Mouse (Mus musculus): ENCODE results near the gene Xxylt1. TPM values are rescaled to one million over a fixed set of nuclear protein-coding genes. Genes with fewer than 3 reads are reported as not detected.

Xxylt1 gene
- polyA plus RNA-seq, 1 experiment from 2014 or later, result 26.8 TPM

- H3K9me3 ChIP-seq (ENCODE audit: low read depth, low read length), result no peaks in the 10 kb centered on the region
- no peak overlapping the region for H3K4me3 ChIP-seq (ENCODE audit: low read depth, low read length)
- TF ChIP-seq CTCF (IDR thresholded peaks at IDR 0.05; ENCODE audit: low read depth), result no peak
- no peak for DNase-seq
- no peaks in the 10 kb centered on the region for H3K27me3 ChIP-seq (ENCODE audit: insufficient read depth, low read length)
- H3K9ac ChIP-seq, result no peak overlapping the region
- no peak overlapping the region for H3K27ac ChIP-seq (ENCODE audit: low read depth)
- whole genome bisulfite sequencing, result 56% methylated on average over 2 of the region's 2 CpGs
- no peaks in the 10 kb centered on the region for H3K4me1 ChIP-seq (ENCODE audit: insufficient read depth)
- H3K36me3 ChIP-seq (ENCODE audit: insufficient read depth), result no peaks in the 10 kb centered on the region
- ATAC-seq (ENCODE audit: insufficient read depth), result no peak
- no peak overlapping the region for H3K4me2 ChIP-seq
Observed at GRCm38 (mm10) chr16:31016669-31017068, 64.6 kb downstream of the Xxylt1 start.

- 70% methylated on average over 8 of the region's 8 CpGs for WGBS
- TF ChIP-seq CTCF (IDR thresholded peaks at IDR 0.05; ENCODE audit: low read depth), result peak; percentile 54
- H3K27ac ChIP-seq (ENCODE audit: low read depth), result no peak overlapping the region
- no peak overlapping the region for H3K9ac ChIP-seq
- ATAC-seq (ENCODE audit: insufficient read depth), result no peak
- H3K27me3 ChIP-seq (ENCODE audit: insufficient read depth, low read length), result no peaks in the 10 kb centered on the region
- H3K4me2 ChIP-seq, result no peak overlapping the region
- H3K36me3 ChIP-seq (ENCODE audit: insufficient read depth), result no peaks in the 10 kb centered on the region
- H3K4me1 ChIP-seq (ENCODE audit: insufficient read depth), result no peaks in the 10 kb centered on the region
- peak; percentile 39 for DNase-seq
- no peaks in the 10 kb centered on the region for H3K9me3 ChIP-seq (ENCODE audit: low read depth, low read length)
- H3K4me3 ChIP-seq (ENCODE audit: low read depth, low read length), result no peak overlapping the region
Observed at GRCm38 (mm10) chr16:31016169-31016568, 65.1 kb downstream of the Xxylt1 start.

- TF ChIP-seq CTCF (IDR thresholded peaks at IDR 0.05; ENCODE audit: low read depth), result no peak
- DNase-seq (no peak), ATAC-seq (ENCODE audit: insufficient read depth) (no peak)
- Histone ChIP-seq H3K36me3 (ENCODE audit: insufficient read depth) (no peaks in the 10 kb centered on the region), H3K27me3 (ENCODE audit: insufficient read depth, low read length) (no peaks in the 10 kb centered on the region), H3K27ac (ENCODE audit: low read depth) (no peak overlapping the region), H3K9me3 (ENCODE audit: low read depth, low read length) (no peaks in the 10 kb centered on the region), H3K4me3 (ENCODE audit: low read depth, low read length) (no peak overlapping the region), H3K4me1 (ENCODE audit: insufficient read depth) (no peaks in the 10 kb centered on the region), H3K4me2 (no peak overlapping the region), H3K9ac (no peak overlapping the region)
- WGBS, result 80% methylated on average over 1 of the region's 1 CpGs
Observed at GRCm38 (mm10) chr16:31015271-31015670, 66.0 kb downstream of the Xxylt1 start.

GRCm38 (mm10) chr16:31012236-31012635 is 69.0 kb downstream of the Xxylt1 start:
- WGBS, result 90% methylated on average over 10 of the region's 10 CpGs

GRCm38 (mm10) chr16:31010443-31010842 is 70.8 kb downstream of the Xxylt1 start:
- Histone ChIP-seq H3K36me3 (ENCODE audit: insufficient read depth) (peaks cover 10% of the 10 kb centered on the region; the same call in 1 of the 2 replicates), H3K9ac (no peak overlapping the region), H3K9me3 (ENCODE audit: low read depth, low read length) (no peaks in the 10 kb centered on the region), H3K4me2 (no peak overlapping the region), H3K27me3 (ENCODE audit: insufficient read depth, low read length) (no peaks in the 10 kb centered on the region), H3K4me1 (ENCODE audit: insufficient read depth) (no peaks in the 10 kb centered on the region), H3K4me3 (ENCODE audit: low read depth, low read length) (no peak overlapping the region), H3K27ac (ENCODE audit: low read depth) (no peak overlapping the region)
- TF ChIP-seq CTCF (IDR thresholded peaks at IDR 0.05; ENCODE audit: low read depth), result no peak
- DNase-seq, result no peak
- no peak for ATAC-seq (ENCODE audit: insufficient read depth)
- WGBS, result 77% methylated on average over 5 of the region's 5 CpGs

More at GRCm38 (mm10) chr16:31012236-31012635, 69.0 kb downstream of the Xxylt1 start:
- DNase-seq (no peak), ATAC-seq (ENCODE audit: insufficient read depth) (no peak)
- no peak for TF ChIP-seq CTCF (IDR thresholded peaks at IDR 0.05; ENCODE audit: low read depth)
- Histone ChIP-seq H3K4me2 (no peak overlapping the region), H3K9ac (no peak overlapping the region), H3K4me1 (ENCODE audit: insufficient read depth) (no peaks in the 10 kb centered on the region), H3K27ac (ENCODE audit: low read depth) (no peak overlapping the region), H3K27me3 (ENCODE audit: insufficient read depth, low read length) (no peaks in the 10 kb centered on the region), H3K36me3 (ENCODE audit: insufficient read depth) (no peaks in the 10 kb centered on the region; the same call in 1 of the 2 replicates), H3K9me3 (ENCODE audit: low read depth, low read length) (no peaks in the 10 kb centered on the region), H3K4me3 (ENCODE audit: low read depth, low read length) (no peak overlapping the region)

- peaks cover 3% of the 10 kb centered on the region; the same call in 1 of the 2 replicates for H3K4me1 ChIP-seq (ENCODE audit: insufficient read depth)
- no peak overlapping the region for H3K4me3 ChIP-seq (ENCODE audit: low read depth, low read length)
- no peak for TF ChIP-seq CTCF (IDR thresholded peaks at IDR 0.05; ENCODE audit: low read depth)
- no peak for ATAC-seq (ENCODE audit: insufficient read depth)
- H3K9ac ChIP-seq, result no peak overlapping the region
- peaks cover 10% of the 10 kb centered on the region; the same call in 1 of the 2 replicates for H3K36me3 ChIP-seq (ENCODE audit: insufficient read depth)
- no peaks in the 10 kb centered on the region for H3K27me3 ChIP-seq (ENCODE audit: insufficient read depth, low read length)
- DNase-seq, result no peak
- no peaks in the 10 kb centered on the region for H3K9me3 ChIP-seq (ENCODE audit: low read depth, low read length)
- H3K27ac ChIP-seq (ENCODE audit: low read depth), result no peak overlapping the region
- no peak overlapping the region for H3K4me2 ChIP-seq
- 68% methylated on average over 7 of the region's 7 CpGs for WGBS
Observed at GRCm38 (mm10) chr16:31008326-31008725, 72.9 kb downstream of the Xxylt1 start.

- DNase-seq (no peak), ATAC-seq (ENCODE audit: insufficient read depth) (no peak)
- Histone ChIP-seq H3K9ac (no peak overlapping the region), H3K27me3 (ENCODE audit: insufficient read depth, low read length) (no peaks in the 10 kb centered on the region), H3K4me3 (ENCODE audit: low read depth, low read length) (no peak overlapping the region), H3K4me1 (ENCODE audit: insufficient read depth) (peaks cover 6% of the 10 kb centered on the region; the same call in 1 of the 2 replicates), H3K4me2 (no peak overlapping the region), H3K36me3 (ENCODE audit: insufficient read depth) (peaks cover 10% of the 10 kb centered on the region; the same call in 1 of the 2 replicates), H3K9me3 (ENCODE audit: low read depth, low read length) (no peaks in the 10 kb centered on the region), H3K27ac (ENCODE audit: low read depth) (no peak overlapping the region)
- WGBS, result 85% methylated on average over 12 of the region's 12 CpGs
- TF ChIP-seq CTCF (IDR thresholded peaks at IDR 0.05; ENCODE audit: low read depth), result no peak
Observed at GRCm38 (mm10) chr16:31007582-31007981, 73.7 kb downstream of the Xxylt1 start.

All from lung, embryonic 14.5 days (tissue).